Mouse (Mus musculus): Measurements from ENCODE around the gene 2010111I01Rik. TPM values are rescaled to one million over a fixed set of nuclear protein-coding genes. Genes with fewer than 3 reads are reported as not detected.
A peak's percentile ranks its signal among the peaks of the same experiment; 100 is the strongest.

Gene 2010111I01Rik
- total and polyA plus RNA-seq, 3 experiments = 84.6 to 101 (median 91.0) TPM

- Histone ChIP-seq H3K9ac (ENCODE audit: low read depth, low read length) (no peak overlapping the region), H3K27ac (no peak overlapping the region), H3K36me3 (ENCODE audit: control insufficient read depth, insufficient read depth, low read length) (peaks cover 53% of the 10 kb centered on the region), H3K4me1 (ENCODE audit: control insufficient read depth, insufficient read depth, low read length) (peaks cover 48% of the 10 kb centered on the region), H3K4me3 (no peak overlapping the region), H3K27me3 (ENCODE audit: control insufficient read depth, insufficient read depth, low read length) (no peaks in the 10 kb centered on the region), H3K79me2 (replicated peaks; ENCODE audit: control insufficient read depth, insufficient read depth, low read length) (peaks cover 10% of the 10 kb centered on the region)
- DNase-seq = no peak
- 54% methylated on average over 5 of the region's 5 CpGs for WGBS
- intact Hi-C loops (cut with DNase I) = loop anchor here (5.0 kb wide), 1 partner anchor 32 kb away; no protein-coding TSS in a partner anchor
- TF ChIP-seq CTCF (IDR thresholded peaks at IDR 0.05) = no peak
- no peak for TF ChIP-seq POLR2A (IDR thresholded peaks at IDR 0.05; ENCODE audit: insufficient read depth, low read depth, low read length)
- TF ChIP-seq EP300 (IDR thresholded peaks at IDR 0.05; ENCODE audit: insufficient read depth, low read depth, low read length) = no peak
Measured at GRCm38 (mm10) chr13:63289687-63290086, 325.0 kb downstream of the 2010111I01Rik start.

- intact Hi-C loops (cut with DNase I) = loop anchor here (5.0 kb wide), 1 partner anchor 33 kb away; no protein-coding TSS in a partner anchor
- Histone ChIP-seq H3K9ac (ENCODE audit: low read depth, low read length) (no peak overlapping the region), H3K4me1 (ENCODE audit: control insufficient read depth, insufficient read depth, low read length) (peaks cover 50% of the 10 kb centered on the region), H3K27me3 (ENCODE audit: control insufficient read depth, insufficient read depth, low read length) (no peaks in the 10 kb centered on the region), H3K4me3 (no peak overlapping the region), H3K36me3 (ENCODE audit: control insufficient read depth, insufficient read depth, low read length) (peaks cover 53% of the 10 kb centered on the region), H3K79me2 (replicated peaks; ENCODE audit: control insufficient read depth, insufficient read depth, low read length) (peaks cover 10% of the 10 kb centered on the region), H3K27ac (no peak overlapping the region)
- 91% methylated on average over 4 of the region's 4 CpGs for WGBS
- TF ChIP-seq CTCF (IDR thresholded peaks at IDR 0.05) = no peak
- no peak for TF ChIP-seq EP300 (IDR thresholded peaks at IDR 0.05; ENCODE audit: insufficient read depth, low read depth, low read length)
- no peak for TF ChIP-seq POLR2A (IDR thresholded peaks at IDR 0.05; ENCODE audit: insufficient read depth, low read depth, low read length)
- no peak for DNase-seq
Measured at GRCm38 (mm10) chr13:63290126-63290525, 325.4 kb downstream of the 2010111I01Rik start.

DNA sequence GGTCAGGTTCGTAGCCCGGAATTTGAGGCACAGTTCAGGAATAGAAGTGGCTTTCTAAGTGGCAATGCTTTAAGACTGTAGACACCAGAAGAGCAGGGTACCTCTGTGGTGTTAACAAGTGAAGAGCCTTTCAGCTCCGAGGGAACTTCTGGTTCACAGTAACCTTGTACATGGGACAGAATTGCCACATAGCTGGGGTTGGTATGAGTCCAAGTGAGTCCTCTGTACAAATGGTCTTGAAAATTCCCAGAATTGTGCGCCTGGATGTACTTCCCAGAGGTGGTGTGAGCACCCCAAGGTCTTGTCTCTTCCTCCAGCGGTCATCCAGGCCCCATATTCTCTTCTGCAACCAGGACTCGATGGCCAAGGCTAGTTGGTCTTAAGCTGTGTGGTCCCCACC is 326.3 kb downstream of the 2010111I01Rik start:
- WGBS = 81% methylated on average over 6 of the region's 6 CpGs
- no peak overlapping the region for H3K4me3 ChIP-seq
- no peaks in the 10 kb centered on the region for H3K27me3 ChIP-seq (ENCODE audit: control insufficient read depth, insufficient read depth, low read length)
- DNase-seq = no peak
- H3K79me2 ChIP-seq (replicated peaks; ENCODE audit: control insufficient read depth, insufficient read depth, low read length) = peaks cover 9% of the 10 kb centered on the region
- H3K36me3 ChIP-seq (ENCODE audit: control insufficient read depth, insufficient read depth, low read length) = peaks cover 55% of the 10 kb centered on the region
- intact Hi-C loops (cut with DNase I) = loop anchor here (5.0 kb wide), 1 partner anchor 34 kb away; no protein-coding TSS in a partner anchor
- no peak for TF ChIP-seq POLR2A (IDR thresholded peaks at IDR 0.05; ENCODE audit: insufficient read depth, low read depth, low read length)
- TF ChIP-seq CTCF (IDR thresholded peaks at IDR 0.05) = no peak
- no peak for TF ChIP-seq EP300 (IDR thresholded peaks at IDR 0.05; ENCODE audit: insufficient read depth, low read depth, low read length)
- H3K9ac ChIP-seq (ENCODE audit: low read depth, low read length) = no peak overlapping the region
- peaks cover 47% of the 10 kb centered on the region for H3K4me1 ChIP-seq (ENCODE audit: control insufficient read depth, insufficient read depth, low read length)
- H3K27ac ChIP-seq = 0 out of 2 replicates have a peak overlapping the region, but pooled peaks have one; percentile 5

- Histone ChIP-seq H3K27me3 (ENCODE audit: control insufficient read depth, insufficient read depth, low read length) (no peaks in the 10 kb centered on the region), H3K4me3 (no peak overlapping the region), H3K9ac (ENCODE audit: low read depth, low read length) (no peak overlapping the region), H3K4me1 (ENCODE audit: control insufficient read depth, insufficient read depth, low read length) (peaks cover 36% of the 10 kb centered on the region), H3K36me3 (ENCODE audit: control insufficient read depth, insufficient read depth, low read length) (peaks cover 45% of the 10 kb centered on the region), H3K27ac (peak overlapping the region; percentile 51), H3K79me2 (replicated peaks; ENCODE audit: control insufficient read depth, insufficient read depth, low read length) (peaks cover 10% of the 10 kb centered on the region)
- 64% methylated on average over 3 of the region's 3 CpGs for WGBS
- no peak for DNase-seq
- TF ChIP-seq CTCF (IDR thresholded peaks at IDR 0.05) (no peak), EP300 (IDR thresholded peaks at IDR 0.05; ENCODE audit: insufficient read depth, low read depth, low read length) (no peak), POLR2A (IDR thresholded peaks at IDR 0.05; ENCODE audit: insufficient read depth, low read depth, low read length) (no peak)
- intact Hi-C loops (cut with DNase I) = loop anchor here (2.0 to 5.0 kb wide), 2 partner anchors 15 to 36 kb away; no protein-coding TSS in a partner anchor
Measured at GRCm38 (mm10) chr13:63293647-63294046, 329.0 kb downstream of the 2010111I01Rik start.

DNA sequence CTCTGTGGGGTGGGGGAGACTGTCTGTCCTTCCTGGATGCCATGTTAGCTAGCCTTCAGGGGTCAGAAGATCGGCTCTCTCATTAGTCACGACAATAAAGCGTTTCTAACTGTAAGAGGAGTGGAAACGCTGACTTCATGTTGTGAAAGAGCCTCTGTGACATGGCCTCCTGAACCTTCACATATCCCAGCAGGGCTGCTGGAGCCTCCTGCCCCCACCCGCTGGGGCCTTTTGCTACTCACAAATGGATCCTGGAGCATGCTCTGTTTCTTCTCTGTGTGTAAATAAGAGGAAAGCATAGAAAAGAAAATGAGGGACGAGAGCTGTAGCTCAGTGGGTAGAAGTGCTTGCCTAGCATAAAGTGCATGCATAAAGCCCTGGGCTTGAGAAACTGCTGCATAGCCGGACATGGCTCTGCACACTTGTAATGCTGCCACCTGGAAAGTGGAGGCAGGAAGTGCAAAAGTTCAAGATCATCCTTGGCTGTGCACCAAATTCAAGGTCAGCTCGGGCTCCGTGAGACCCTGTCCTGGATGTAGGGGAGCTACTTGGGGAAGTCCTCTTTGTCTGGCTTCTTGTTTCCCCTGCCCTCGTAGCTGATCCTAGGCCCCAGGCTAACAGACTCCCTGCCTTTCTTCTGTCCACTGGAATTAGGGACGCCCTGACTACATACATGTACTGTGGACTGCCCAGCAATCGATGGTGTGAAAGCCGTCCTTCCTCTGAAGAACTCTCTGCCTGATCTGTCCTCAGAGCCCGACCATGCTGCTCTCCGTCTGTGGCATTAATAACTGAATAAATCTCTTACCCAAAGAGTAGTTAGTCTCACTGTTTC is 329.9 kb downstream of the 2010111I01Rik start:
- intact Hi-C loops (cut with DNase I) = loop anchor here (2.0 to 5.0 kb wide), 2 partner anchors 16 to 37 kb away; no protein-coding TSS in a partner anchor
- Histone ChIP-seq H3K4me1 (ENCODE audit: control insufficient read depth, insufficient read depth, low read length) (peaks cover 29% of the 10 kb centered on the region), H3K79me2 (replicated peaks; ENCODE audit: control insufficient read depth, insufficient read depth, low read length) (peaks cover 8% of the 10 kb centered on the region), H3K27me3 (ENCODE audit: control insufficient read depth, insufficient read depth, low read length) (no peaks in the 10 kb centered on the region), H3K9ac (ENCODE audit: low read depth, low read length) (no peak overlapping the region), H3K27ac (peak overlapping the region; percentile 51), H3K36me3 (ENCODE audit: control insufficient read depth, insufficient read depth, low read length) (peaks cover 37% of the 10 kb centered on the region), H3K4me3 (no peak overlapping the region)
- TF ChIP-seq POLR2A (IDR thresholded peaks at IDR 0.05; ENCODE audit: insufficient read depth, low read depth, low read length) = no peak
- peak; percentile 64; the same call in 1 of the 2 replicates for TF ChIP-seq EP300 (IDR thresholded peaks at IDR 0.05; ENCODE audit: insufficient read depth, low read depth, low read length)
- no peak for TF ChIP-seq CTCF (IDR thresholded peaks at IDR 0.05)
- 19% methylated on average over 15 of the region's 15 CpGs for WGBS
- DNase-seq = peak in 1 of 2 experiments; percentile 63

DNA sequence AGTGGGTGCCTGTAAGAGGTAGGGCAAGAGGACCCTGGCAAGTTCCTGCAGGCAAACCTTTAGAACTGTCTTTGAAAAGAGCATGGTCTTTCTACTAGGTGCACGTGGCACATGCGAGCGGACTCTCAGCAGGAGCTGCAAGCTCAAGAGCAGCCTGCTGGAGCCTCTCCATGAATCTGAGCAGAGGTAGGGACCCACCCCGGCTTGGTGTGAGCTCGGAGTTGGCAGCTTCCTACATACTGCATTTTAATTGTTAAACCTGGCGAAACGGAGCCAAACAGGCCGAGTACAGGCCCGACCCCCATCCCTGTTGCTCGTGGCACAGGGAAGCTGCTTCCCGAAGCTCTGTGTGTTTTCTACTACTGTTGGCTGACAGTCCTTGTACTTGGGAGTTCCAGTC is 331.6 kb downstream of the 2010111I01Rik start:
- DNase-seq = no peak
- Histone ChIP-seq H3K36me3 (ENCODE audit: control insufficient read depth, insufficient read depth, low read length) (peaks cover 29% of the 10 kb centered on the region), H3K9ac (ENCODE audit: low read depth, low read length) (no peak overlapping the region), H3K4me3 (no peak overlapping the region), H3K27ac (no peak overlapping the region; the same call in 1 of the 2 replicates), H3K4me1 (ENCODE audit: control insufficient read depth, insufficient read depth, low read length) (peaks cover 20% of the 10 kb centered on the region), H3K27me3 (ENCODE audit: control insufficient read depth, insufficient read depth, low read length) (no peaks in the 10 kb centered on the region), H3K79me2 (replicated peaks; ENCODE audit: control insufficient read depth, insufficient read depth, low read length) (peaks cover 3% of the 10 kb centered on the region)
- no peak for TF ChIP-seq POLR2A (IDR thresholded peaks at IDR 0.05; ENCODE audit: insufficient read depth, low read depth, low read length)
- TF ChIP-seq EP300 (IDR thresholded peaks at IDR 0.05; ENCODE audit: insufficient read depth, low read depth, low read length) = no peak
- TF ChIP-seq CTCF (IDR thresholded peaks at IDR 0.05) = no peak
- intact Hi-C loops (cut with DNase I) = no loop called here
- WGBS = 74% methylated on average over 11 of the region's 11 CpGs

All from heart, adult 2 months (tissue).